Mouse (Mus musculus): Measurements from ENCODE around the gene Vmn1r101.
"Not testable (repeated sequence)": the region's sequence is repeated elsewhere in the genome, so short reads cannot be mapped to it uniquely, and the experiment has no call there.

The Vmn1r101 gene

DNA sequence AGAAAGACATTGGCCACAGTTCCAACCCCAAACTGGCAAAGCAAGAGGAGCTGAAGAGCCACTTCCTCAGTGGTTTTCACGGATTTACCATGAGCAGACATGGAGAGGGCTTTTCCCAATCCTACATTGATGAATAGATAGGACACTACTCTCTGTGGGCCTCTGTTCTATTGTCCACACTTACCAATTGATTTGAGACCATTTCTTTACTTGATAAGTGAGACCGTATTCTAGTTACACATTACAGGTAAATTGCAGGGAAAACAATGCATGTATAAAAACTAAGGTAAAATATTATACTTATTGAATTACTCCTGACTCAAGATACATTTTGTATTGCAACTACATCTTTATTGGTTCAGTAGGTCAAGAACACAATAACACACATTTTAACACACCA, at the start of gene Vmn1r101:
Gene Vmn1r101 (minus strand): TSS at position 101 of the 400 bp plus-strand sequence.
- DNase-seq (ENCODE audit: low spot score), result not testable (repeated sequence)

DNA sequence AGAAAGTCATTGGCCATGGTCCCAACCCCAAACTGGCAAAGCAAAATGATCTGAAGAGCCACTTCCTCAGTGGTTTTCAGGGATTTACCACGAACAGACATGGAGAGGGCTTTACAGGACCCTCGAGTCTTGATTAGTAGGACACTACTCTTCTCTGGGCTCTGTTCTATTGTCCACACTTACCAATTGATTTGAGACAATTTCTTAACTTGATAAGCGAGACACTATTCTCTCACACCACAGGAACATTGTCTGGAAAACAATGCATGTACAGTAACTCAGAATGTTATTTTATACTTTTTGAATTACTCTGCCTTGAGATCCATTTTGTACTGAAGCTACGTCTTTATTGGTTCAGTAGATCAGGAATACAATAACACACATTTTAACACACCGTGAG, 32.4 kb upstream of the Vmn1r101 start, which contains the start of gene Gm10670:
Gene Gm10670 (minus strand): TSS at position 101 of the 400 bp plus-strand sequence.
- not testable (repeated sequence) for DNase-seq (ENCODE audit: low spot score)

DNA sequence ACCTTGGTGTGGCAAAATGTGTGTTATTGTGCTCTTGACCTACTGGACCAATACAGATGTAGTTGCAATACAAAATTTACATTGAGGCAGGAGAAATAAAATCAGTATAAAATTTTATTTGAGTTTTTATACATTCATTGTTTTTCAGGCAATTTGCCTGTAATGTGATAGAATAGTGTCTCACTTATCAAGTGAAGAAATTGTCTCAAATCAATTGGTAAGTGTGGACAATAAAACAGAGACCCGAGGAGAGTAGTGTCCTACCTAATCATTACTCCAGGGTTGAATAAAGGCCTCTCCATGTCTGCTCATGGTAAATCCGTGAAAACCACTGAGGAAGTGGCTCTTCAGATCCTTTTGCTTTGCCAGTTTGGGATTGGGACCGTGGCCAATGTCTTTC, 24.8 kb downstream of the Vmn1r101 start, which contains the start of gene Vmn1r100:
Gene Vmn1r100 (plus strand): TSS at position 301 of the 400 bp plus-strand sequence.
- not testable (repeated sequence) for DNase-seq (ENCODE audit: low spot score)

All from urinary bladder, postnatal 10 days (tissue).